Mouse (Mus musculus): Measurements from ENCODE around the gene Pde1a. TPM values are rescaled to one million over a fixed set of nuclear protein-coding genes. Genes with fewer than 3 reads are reported as not detected.

Gene Pde1a
- polyA plus RNA-seq (2015; fragmentation: Nextera tagmentation; extraction: Ambion mirVana): 7.2 and 7.9 TPM in 2 replicates

DNA sequence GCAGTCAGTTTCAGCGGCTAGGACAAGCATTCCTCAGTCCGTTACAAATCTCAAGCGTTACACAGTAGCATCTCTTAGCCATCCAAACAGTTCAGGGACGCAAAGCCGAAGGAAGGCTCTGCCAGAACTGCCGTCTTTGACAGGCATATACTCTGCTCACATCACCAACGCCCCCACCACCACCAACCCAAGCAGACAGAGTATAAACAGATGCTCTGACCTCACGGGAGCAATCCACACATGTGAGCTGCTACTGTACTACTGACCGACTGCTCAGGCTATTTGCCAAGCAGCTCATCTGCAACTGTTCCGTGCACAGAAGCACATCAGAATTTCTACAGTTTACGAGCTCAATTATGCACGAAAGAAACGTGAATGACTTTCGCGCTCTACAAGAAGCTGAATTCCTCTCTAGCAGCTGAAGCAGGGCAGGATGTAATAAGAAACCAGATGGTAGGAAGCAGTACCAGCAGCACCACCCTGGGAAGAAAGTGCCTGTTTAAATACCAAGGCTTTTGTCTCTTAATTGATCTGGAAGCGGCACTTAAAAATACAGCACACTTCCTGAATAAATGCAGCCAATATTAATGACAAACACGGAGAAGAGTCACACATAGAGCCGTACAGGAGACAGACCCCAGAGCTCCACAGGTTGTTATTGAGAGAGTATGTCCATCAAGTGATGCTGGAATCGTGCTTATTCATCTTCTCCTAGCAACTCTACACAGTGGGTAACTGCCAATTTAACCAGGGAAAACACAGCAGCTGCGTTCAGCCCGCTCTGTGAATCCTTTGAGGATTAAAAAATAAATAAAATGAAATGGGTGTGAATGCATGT lies at the start of gene Pde1a:
Gene Pde1a, minus strand, starts transcription at position 598 of the 838 bp plus-strand sequence.
- peak within 1 kb of the TSS; percentile 54 for H3K27ac ChIP-seq
- H3K9me3 ChIP-seq: no peaks in the 10 kb centered on the region
- no peaks in the 10 kb centered on the region for H3K36me3 ChIP-seq (replicated peaks)
- peak within 1 kb of the TSS; percentile 42 for H3K4me3 ChIP-seq
- peak within 1 kb of the TSS; percentile 22 for H3K9ac ChIP-seq
- WGBS: 5% methylated on average over 21 of the region's 21 CpGs
- no peaks in the 10 kb centered on the region for H3K27me3 ChIP-seq (replicated peaks)
- H3K4me2 ChIP-seq: peak within 1 kb of the TSS; percentile 69
- ATAC-seq (replicated peaks): peak; percentile 92
- peaks cover 24% of the 10 kb centered on the region for H3K4me1 ChIP-seq

DNA sequence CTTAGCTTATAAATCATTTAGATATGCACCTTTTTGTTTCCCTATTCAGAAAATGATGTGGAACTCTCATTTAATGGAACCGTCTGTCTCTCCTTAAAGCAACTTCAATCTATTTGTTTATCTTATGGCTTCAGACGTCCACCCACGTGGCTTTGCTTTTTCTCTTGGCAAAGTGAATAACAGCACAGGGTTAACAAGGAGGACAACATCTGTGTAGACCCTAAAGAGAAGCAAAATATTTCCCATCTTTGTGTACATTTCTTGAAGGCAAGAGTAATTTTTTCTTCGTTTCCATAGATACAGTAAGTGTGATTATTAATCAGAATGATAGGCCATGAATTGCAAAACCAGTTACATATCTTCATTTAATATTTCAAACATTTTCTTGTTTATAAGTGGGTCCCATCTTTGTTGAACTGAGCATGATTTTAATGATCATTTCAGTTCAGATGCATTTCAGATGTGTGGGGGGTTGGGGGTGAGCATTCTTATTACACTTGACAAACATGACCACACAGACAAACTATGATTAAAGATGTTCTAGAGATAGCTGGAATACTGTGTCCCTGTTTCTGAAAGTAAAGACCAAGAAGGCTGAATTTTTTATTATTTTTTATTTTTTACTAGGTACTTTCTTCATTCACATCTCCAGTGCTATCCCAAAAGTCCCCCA lies 49.5 kb upstream of the Pde1a start:
- 76% methylated on average over 4 of the region's 4 CpGs for WGBS
- no peak overlapping the region for H3K27ac ChIP-seq
- H3K36me3 ChIP-seq (replicated peaks): no peaks in the 10 kb centered on the region

DNA sequence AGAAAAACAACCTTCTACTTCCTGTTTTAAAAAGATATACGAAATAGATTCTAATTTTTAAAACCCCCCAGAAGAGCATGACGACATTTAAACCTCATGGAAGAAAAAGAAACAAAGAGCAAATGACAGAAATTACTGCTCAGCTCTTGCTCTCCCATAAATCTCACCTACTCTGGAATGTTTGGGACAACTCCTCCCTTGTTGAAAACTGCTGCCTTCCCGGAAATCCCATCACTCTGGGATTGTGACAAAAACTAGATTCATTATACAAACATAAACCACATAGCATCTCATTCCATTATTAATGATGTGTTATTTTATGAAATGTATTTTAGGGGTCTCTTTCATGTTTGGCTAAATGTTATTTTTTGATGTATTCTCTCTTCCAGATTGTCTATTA lies 48.9 kb upstream of the Pde1a start:
- Histone ChIP-seq H3K36me3 (replicated peaks) (no peaks in the 10 kb centered on the region), H3K27me3 (replicated peaks) (no peaks in the 10 kb centered on the region), H3K4me3 (no peak overlapping the region), H3K27ac (no peak overlapping the region), H3K9ac (no peak overlapping the region), H3K4me2 (no peak overlapping the region), H3K9me3 (no peaks in the 10 kb centered on the region), H3K4me1 (no peaks in the 10 kb centered on the region)
- no peak for ATAC-seq (replicated peaks)
- 84% methylated on average over 3 of the region's 3 CpGs for WGBS

More for the DNA sequence above, 49.5 kb upstream of the Pde1a start:
- Histone ChIP-seq H3K4me2 (no peak overlapping the region), H3K4me1 (no peaks in the 10 kb centered on the region), H3K27me3 (replicated peaks) (no peaks in the 10 kb centered on the region), H3K9me3 (no peaks in the 10 kb centered on the region), H3K9ac (no peak overlapping the region), H3K4me3 (no peak overlapping the region)
- no peak for ATAC-seq (replicated peaks)

GRCm38 (mm10) chr2:80168103-80168502 lies 38.8 kb upstream of the Pde1a start:
- no peaks in the 10 kb centered on the region for H3K27me3 ChIP-seq (replicated peaks)
- ATAC-seq (replicated peaks): no peak
- H3K4me1 ChIP-seq: no peaks in the 10 kb centered on the region
- H3K9me3 ChIP-seq: no peaks in the 10 kb centered on the region
- H3K4me3 ChIP-seq: no peak overlapping the region
- no peak overlapping the region for H3K4me2 ChIP-seq
- H3K36me3 ChIP-seq (replicated peaks): no peaks in the 10 kb centered on the region
- no peak overlapping the region for H3K27ac ChIP-seq
- H3K9ac ChIP-seq: no peak overlapping the region
- WGBS: 83% methylated on average over 1 of the region's 1 CpGs

DNA sequence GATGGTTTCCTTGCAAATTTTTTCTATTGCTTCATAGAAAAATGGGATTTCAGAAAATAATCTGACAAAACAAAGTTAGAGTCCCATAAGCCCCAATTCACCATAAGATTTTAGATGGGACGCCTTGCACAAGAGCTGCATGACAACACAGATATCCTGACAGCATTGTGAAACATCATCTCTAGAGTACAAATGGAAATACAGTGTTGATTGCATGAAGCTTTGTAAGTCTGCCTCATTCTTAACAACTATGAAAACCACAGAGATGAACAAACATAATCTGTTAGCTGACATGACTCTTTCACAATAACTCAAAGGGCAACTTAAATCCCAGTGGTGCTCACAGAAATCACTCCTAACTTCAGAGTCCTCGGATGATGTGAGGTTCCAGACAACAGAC lies 29.5 kb upstream of the Pde1a start:
- H3K4me2 ChIP-seq: no peak overlapping the region
- H3K27me3 ChIP-seq (replicated peaks): no peaks in the 10 kb centered on the region
- ATAC-seq (replicated peaks): no peak
- H3K4me3 ChIP-seq: no peak overlapping the region
- no peaks in the 10 kb centered on the region for H3K36me3 ChIP-seq (replicated peaks)
- no peak overlapping the region for H3K9ac ChIP-seq
- no peak overlapping the region for H3K27ac ChIP-seq
- no peaks in the 10 kb centered on the region for H3K9me3 ChIP-seq
- WGBS: 81% methylated on average over 2 of the region's 2 CpGs
- no peaks in the 10 kb centered on the region for H3K4me1 ChIP-seq

- Histone ChIP-seq H3K4me1 (no peaks in the 10 kb centered on the region), H3K4me2 (no peak overlapping the region), H3K4me3 (no peak overlapping the region), H3K36me3 (replicated peaks) (no peaks in the 10 kb centered on the region), H3K9me3 (no peaks in the 10 kb centered on the region), H3K27me3 (replicated peaks) (no peaks in the 10 kb centered on the region), H3K27ac (no peak overlapping the region), H3K9ac (no peak overlapping the region)
- 92% methylated on average over 3 of the region's 3 CpGs for WGBS
- no peak for ATAC-seq (replicated peaks)
Measured at GRCm38 (mm10) chr2:80158196-80158595, 28.9 kb upstream of the Pde1a start.

DNA sequence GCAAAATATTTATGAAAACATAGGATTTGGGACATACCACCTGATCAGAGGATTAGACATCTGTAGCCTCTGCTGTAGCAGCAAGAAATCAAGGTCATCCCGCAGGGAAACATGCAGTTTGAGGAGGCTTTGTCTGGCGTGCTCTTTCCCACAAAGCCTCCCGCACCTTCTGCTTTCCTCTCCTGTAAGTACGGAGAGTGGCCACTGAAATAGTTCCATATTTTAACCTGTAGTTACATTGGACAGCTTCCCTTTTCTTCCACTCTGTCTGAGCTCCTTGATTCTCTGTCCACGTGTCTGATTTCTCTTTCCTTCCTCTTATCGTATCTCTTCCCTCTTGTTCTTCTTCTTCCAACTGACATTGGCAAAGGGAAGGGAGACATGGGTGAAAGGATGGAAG lies 20.8 kb upstream of the Pde1a start:
- no peak overlapping the region for H3K4me2 ChIP-seq
- no peak for ATAC-seq (replicated peaks)
- no peaks in the 10 kb centered on the region for H3K4me1 ChIP-seq
- WGBS: 75% methylated on average over 6 of the region's 6 CpGs
- H3K36me3 ChIP-seq (replicated peaks): no peaks in the 10 kb centered on the region
- H3K9me3 ChIP-seq: no peaks in the 10 kb centered on the region
- no peaks in the 10 kb centered on the region for H3K27me3 ChIP-seq (replicated peaks)
- H3K4me3 ChIP-seq: no peak overlapping the region
- H3K9ac ChIP-seq: no peak overlapping the region
- H3K27ac ChIP-seq: no peak overlapping the region

DNA sequence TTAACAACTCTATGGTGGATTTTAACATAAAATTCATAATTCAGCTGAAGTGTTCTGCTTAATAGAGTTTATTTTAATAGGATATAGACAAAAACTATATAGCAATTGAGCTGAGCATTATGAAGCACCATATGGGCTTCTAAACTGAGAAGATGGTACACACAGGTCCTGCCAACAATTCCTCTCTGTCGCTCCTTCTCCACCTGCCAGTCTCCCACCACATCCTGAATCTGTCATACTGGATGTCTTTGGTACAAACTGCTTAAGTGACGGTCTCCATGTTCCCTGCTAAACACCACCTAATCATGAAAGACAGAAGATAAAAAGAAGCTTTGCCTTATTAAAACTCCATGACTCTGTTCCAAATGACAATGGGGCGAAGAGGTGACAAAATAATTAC lies 20.1 kb upstream of the Pde1a start:
- Histone ChIP-seq H3K27me3 (replicated peaks) (no peaks in the 10 kb centered on the region), H3K4me2 (no peak overlapping the region), H3K4me1 (no peaks in the 10 kb centered on the region), H3K9ac (no peak overlapping the region), H3K27ac (no peak overlapping the region), H3K9me3 (no peaks in the 10 kb centered on the region), H3K36me3 (replicated peaks) (no peaks in the 10 kb centered on the region), H3K4me3 (no peak overlapping the region)
- WGBS: 80% methylated on average over 3 of the region's 3 CpGs
- ATAC-seq (replicated peaks): no peak

GRCm38 (mm10) chr2:80135076-80135475 lies 5.8 kb upstream of the Pde1a start:
- no peaks in the 10 kb centered on the region for H3K4me1 ChIP-seq
- no peaks in the 10 kb centered on the region for H3K36me3 ChIP-seq (replicated peaks)
- H3K27me3 ChIP-seq (replicated peaks): no peaks in the 10 kb centered on the region
- 71% methylated on average over 3 of the region's 3 CpGs for WGBS
- H3K9me3 ChIP-seq: no peaks in the 10 kb centered on the region
- H3K9ac ChIP-seq: no peak overlapping the region
- H3K4me3 ChIP-seq: no peak overlapping the region
- H3K27ac ChIP-seq: no peak overlapping the region
- no peak overlapping the region for H3K4me2 ChIP-seq
- no peak for ATAC-seq (replicated peaks)

- Histone ChIP-seq H3K4me1 (peaks cover 14% of the 10 kb centered on the region; the same call in 1 of the 2 replicates), H3K36me3 (replicated peaks) (no peaks in the 10 kb centered on the region), H3K4me2 (no peak overlapping the region), H3K27ac (no peak overlapping the region), H3K4me3 (no peak overlapping the region), H3K27me3 (replicated peaks) (no peaks in the 10 kb centered on the region), H3K9me3 (no peaks in the 10 kb centered on the region), H3K9ac (no peak overlapping the region)
- ATAC-seq (replicated peaks): no peak
- 94% methylated on average over 3 of the region's 3 CpGs for WGBS
Measured at GRCm38 (mm10) chr2:80132677-80133076, 3.4 kb upstream of the Pde1a start.

DNA sequence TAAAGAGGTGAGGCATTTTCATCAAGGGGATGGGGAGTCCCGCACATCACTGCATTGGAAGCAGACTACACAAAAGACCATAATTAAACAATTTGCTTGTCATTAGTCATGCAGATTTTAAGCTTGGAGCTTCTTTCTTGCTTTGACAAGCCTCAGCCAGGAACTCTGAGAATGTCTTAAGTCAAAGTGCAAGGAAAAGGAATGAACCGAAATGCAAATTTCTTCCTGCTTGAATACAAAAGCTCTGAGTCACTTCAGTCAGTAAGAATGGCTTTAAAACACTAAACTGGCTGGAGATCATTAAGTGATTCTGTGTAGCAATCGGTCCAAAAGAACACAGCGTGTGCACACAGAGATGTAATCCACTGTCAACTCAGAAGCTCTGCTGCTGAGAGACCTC lies 2.6 kb downstream of the Pde1a start:
- 9% methylated on average over 4 of the region's 4 CpGs for WGBS
- Histone ChIP-seq H3K9ac (no peak overlapping the region), H3K4me1 (peaks cover 24% of the 10 kb centered on the region), H3K27me3 (replicated peaks) (no peaks in the 10 kb centered on the region), H3K9me3 (no peaks in the 10 kb centered on the region), H3K36me3 (replicated peaks) (no peaks in the 10 kb centered on the region), H3K27ac (no peak overlapping the region), H3K4me3 (0 out of 2 replicates have a peak overlapping the region, but pooled peaks have one; percentile 4), H3K4me2 (peak overlapping the region; percentile 15)
- ATAC-seq (replicated peaks): no peak

- no peak overlapping the region for H3K9ac ChIP-seq
- no peak overlapping the region for H3K4me2 ChIP-seq
- H3K9me3 ChIP-seq: no peaks in the 10 kb centered on the region
- H3K4me1 ChIP-seq: no peaks in the 10 kb centered on the region
- WGBS: 94% methylated on average over 2 of the region's 2 CpGs
- no peak overlapping the region for H3K27ac ChIP-seq
- H3K36me3 ChIP-seq (replicated peaks): no peaks in the 10 kb centered on the region
- H3K4me3 ChIP-seq: no peak overlapping the region
- ATAC-seq (replicated peaks): no peak
- no peaks in the 10 kb centered on the region for H3K27me3 ChIP-seq (replicated peaks)
Measured at GRCm38 (mm10) chr2:80086891-80087290, 42.4 kb downstream of the Pde1a start.
